Mouse (Mus musculus) ovary, postnatal 14 days (tissue): ENCODE results near the gene Lrrc30.

Experiments
- DNase-seq: peaks from one replicate; pipeline ENCODE4 v3.0.0; 2022; ENCODE audit warnings: low spot score

Gene Lrrc30

GRCm38 (mm10) chr17:67632676-67633339 is at the start of gene Lrrc30:
TSS of gene Lrrc30 (minus strand) at chr17:67632723.
- DNase-seq: no peak

GRCm38 (mm10) chr17:67681084-67681483 is 48.6 kb upstream of the Lrrc30 start:
- no peak for DNase-seq

- no peak for DNase-seq
These were observed 46.1 kb upstream of the Lrrc30 start for GRCm38 (mm10) chr17:67678576-67678975.

- DNase-seq: peak; percentile 66
These were observed 35.5 kb upstream of the Lrrc30 start for GRCm38 (mm10) chr17:67667981-67668380.

- no peak for DNase-seq
These were observed 34.5 kb upstream of the Lrrc30 start for GRCm38 (mm10) chr17:67666981-67667380.

GRCm38 (mm10) chr17:67664299-67664698 is 31.8 kb upstream of the Lrrc30 start:
- DNase-seq: no peak

- peak; percentile 64 for DNase-seq
These were observed 19.0 kb upstream of the Lrrc30 start for GRCm38 (mm10) chr17:67651506-67651905.

GRCm38 (mm10) chr17:67641627-67642026 is 9.1 kb upstream of the Lrrc30 start:
- DNase-seq: no peak

GRCm38 (mm10) chr17:67638119-67638810 is 5.7 kb upstream of the Lrrc30 start:
- DNase-seq: peak; percentile 26

- DNase-seq: no peak
These were observed 4.4 kb upstream of the Lrrc30 start for GRCm38 (mm10) chr17:67636951-67637350.

- DNase-seq: no peak
These were observed 3.8 kb upstream of the Lrrc30 start for GRCm38 (mm10) chr17:67636304-67636703.

- DNase-seq: no peak
These were observed 2.8 kb downstream of the Lrrc30 start for GRCm38 (mm10) chr17:67629746-67630145.

GRCm38 (mm10) chr17:67629211-67629657 is 3.3 kb downstream of the Lrrc30 start:
- DNase-seq: peak; percentile 27

- DNase-seq: no peak
These were observed 4.0 kb downstream of the Lrrc30 start for GRCm38 (mm10) chr17:67628475-67628874.

- no peak for DNase-seq
These were observed 7.1 kb downstream of the Lrrc30 start for GRCm38 (mm10) chr17:67625431-67625830.

- DNase-seq: no peak
These were observed 13.5 kb downstream of the Lrrc30 start for GRCm38 (mm10) chr17:67619001-67619400.

- no peak for DNase-seq
These were observed 18.1 kb downstream of the Lrrc30 start for GRCm38 (mm10) chr17:67614381-67614780.

- no peak for DNase-seq
These were observed 19.9 kb downstream of the Lrrc30 start for GRCm38 (mm10) chr17:67612576-67612975.

- no peak for DNase-seq
These were observed 20.4 kb downstream of the Lrrc30 start for GRCm38 (mm10) chr17:67612151-67612550.

GRCm38 (mm10) chr17:67604446-67604845 is 28.1 kb downstream of the Lrrc30 start:
- no peak for DNase-seq

- DNase-seq: no peak
These were observed 30.0 kb downstream of the Lrrc30 start for GRCm38 (mm10) chr17:67602556-67602955.

GRCm38 (mm10) chr17:67584937-67585579 is 47.5 kb downstream of the Lrrc30 start:
- DNase-seq: peak; percentile 80

- DNase-seq: no peak
These were observed 48.0 kb downstream of the Lrrc30 start for GRCm38 (mm10) chr17:67584533-67584932.
